Mouse (Mus musculus): Measurements from ENCODE around the gene Creb1.
A peak's percentile ranks its signal among the peaks of the same experiment; 100 is the strongest.

Creb1 gene

DNA sequence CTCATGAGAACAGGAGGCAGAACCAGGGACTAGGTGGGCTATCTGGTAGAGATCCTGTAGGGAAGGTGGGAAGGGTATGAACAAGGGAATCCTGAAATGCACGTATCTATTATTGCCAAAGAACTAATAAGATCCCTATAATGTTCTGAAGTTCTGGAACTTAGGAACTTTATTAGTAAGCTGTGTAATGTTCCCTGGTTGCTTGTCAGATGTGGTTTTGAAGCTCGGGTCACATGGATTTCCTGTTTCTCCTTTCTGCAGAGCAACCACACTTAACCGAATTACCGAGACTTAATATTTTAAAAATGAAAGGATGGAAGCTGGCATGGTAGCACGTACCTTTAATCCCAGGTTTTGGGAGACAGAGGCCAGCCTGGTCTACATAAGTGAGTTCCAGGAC, 70.9 kb downstream of the Creb1 start:
- Histone ChIP-seq H3K36me3 (ENCODE audit: insufficient read depth, low read length) (peaks cover 55% of the 10 kb centered on the region), H3K27me3 (ENCODE audit: insufficient read depth, low read length) (no peaks in the 10 kb centered on the region), H3K9me3 (ENCODE audit: low read length) (no peaks in the 10 kb centered on the region), H3K4me3 (replicated peaks; ENCODE audit: low read length) (no peak overlapping the region), H3K4me1 (replicated peaks; ENCODE audit: low read depth, low read length) (no peaks in the 10 kb centered on the region)
- TF ChIP-seq CTCF (conservative IDR thresholded peaks at IDR 0.05; ENCODE audit: low read length) (no peak), NANOG (IDR thresholded peaks at IDR 0.05; ENCODE audit: borderline replicate concordance, low read length) (no peak), POU5F1 (IDR thresholded peaks at IDR 0.05; ENCODE audit: borderline replicate concordance, low read length) (no peak)

DNA sequence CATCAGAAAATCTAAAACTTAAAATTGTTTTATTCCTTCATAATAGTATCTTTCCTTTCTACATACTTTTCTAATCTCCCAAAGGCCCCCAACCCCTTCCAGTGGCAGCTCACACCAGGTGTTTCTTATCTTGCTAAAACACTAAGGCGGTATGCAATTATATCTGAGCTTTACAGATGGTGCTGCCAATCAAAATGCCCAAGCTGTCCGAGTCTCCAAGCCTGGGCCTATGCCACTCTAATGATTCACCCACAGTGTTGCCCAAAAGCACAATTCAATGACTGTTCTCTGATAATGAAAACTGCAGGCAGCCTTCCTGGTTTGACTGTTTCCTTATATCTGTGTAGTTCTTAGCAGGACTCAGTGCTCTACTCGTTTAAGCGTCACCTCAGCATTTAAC, 76.7 kb downstream of the Creb1 start:
- no peaks in the 10 kb centered on the region for H3K9me3 ChIP-seq (ENCODE audit: low read length)
- TF ChIP-seq POU5F1 (IDR thresholded peaks at IDR 0.05; ENCODE audit: borderline replicate concordance, low read length) (no peak), CTCF (conservative IDR thresholded peaks at IDR 0.05; ENCODE audit: low read length) (no peak), NANOG (IDR thresholded peaks at IDR 0.05; ENCODE audit: borderline replicate concordance, low read length) (no peak)
- H3K4me3 ChIP-seq (replicated peaks; ENCODE audit: low read length) = no peak overlapping the region

GRCm38 (mm10) chr1:64609976-64610375, 77.5 kb downstream of the Creb1 start:
- Histone ChIP-seq H3K4me1 (replicated peaks; ENCODE audit: low read depth, low read length) (peaks cover 10% of the 10 kb centered on the region; the same call in 1 of the 2 replicates), H3K9me3 (ENCODE audit: low read length) (no peaks in the 10 kb centered on the region), H3K36me3 (ENCODE audit: insufficient read depth, low read length) (peaks cover 83% of the 10 kb centered on the region), H3K27me3 (ENCODE audit: insufficient read depth, low read length) (no peaks in the 10 kb centered on the region), H3K4me3 (replicated peaks; ENCODE audit: low read length) (no peak overlapping the region)
- TF ChIP-seq CTCF (conservative IDR thresholded peaks at IDR 0.05; ENCODE audit: low read length) (no peak), POU5F1 (IDR thresholded peaks at IDR 0.05; ENCODE audit: borderline replicate concordance, low read length) (no peak), NANOG (IDR thresholded peaks at IDR 0.05; ENCODE audit: borderline replicate concordance, low read length) (no peak)

More for the DNA sequence above, 76.7 kb downstream of the Creb1 start:
- H3K27me3 ChIP-seq (ENCODE audit: insufficient read depth, low read length) = no peaks in the 10 kb centered on the region
- H3K36me3 ChIP-seq (ENCODE audit: insufficient read depth, low read length) = peaks cover 82% of the 10 kb centered on the region
- H3K4me1 ChIP-seq (replicated peaks; ENCODE audit: low read depth, low read length) = peaks cover 8% of the 10 kb centered on the region; the same call in 1 of the 2 replicates

DNA sequence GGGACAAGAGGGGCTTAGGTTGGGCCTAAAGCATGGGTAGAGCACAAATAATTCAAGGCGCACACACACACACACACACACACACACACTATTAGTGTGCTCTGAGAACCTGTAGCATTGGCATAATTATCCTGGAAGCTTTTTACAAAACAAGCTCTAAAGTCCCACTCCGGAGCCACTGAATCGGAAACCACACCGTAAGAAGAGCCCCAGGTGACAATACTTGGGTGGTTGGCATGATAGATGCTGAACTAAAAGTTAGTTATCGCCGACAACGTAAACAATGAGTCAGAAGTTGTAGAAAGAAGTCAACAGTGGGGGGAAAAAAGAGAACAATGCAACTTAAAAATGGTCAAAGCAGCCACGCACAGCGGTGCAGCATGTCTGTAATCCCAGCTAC, 81.9 kb downstream of the Creb1 start:
- TF ChIP-seq CTCF (conservative IDR thresholded peaks at IDR 0.05; ENCODE audit: low read length) = no peak
- no peak overlapping the region for H3K4me3 ChIP-seq (replicated peaks; ENCODE audit: low read length)
- H3K4me1 ChIP-seq (replicated peaks; ENCODE audit: low read depth, low read length) = peaks cover 35% of the 10 kb centered on the region
- H3K36me3 ChIP-seq (ENCODE audit: insufficient read depth, low read length) = peaks cover 53% of the 10 kb centered on the region
- H3K9me3 ChIP-seq (ENCODE audit: low read length) = no peaks in the 10 kb centered on the region
- no peaks in the 10 kb centered on the region for H3K27me3 ChIP-seq (ENCODE audit: insufficient read depth, low read length)

GRCm38 (mm10) chr1:64614801-64615345, 82.4 kb downstream of the Creb1 start:
- no peak for TF ChIP-seq POU5F1 (IDR thresholded peaks at IDR 0.05; ENCODE audit: borderline replicate concordance, low read length)
- no peak for TF ChIP-seq NANOG (IDR thresholded peaks at IDR 0.05; ENCODE audit: borderline replicate concordance, low read length)
- TF ChIP-seq CTCF (conservative IDR thresholded peaks at IDR 0.05; ENCODE audit: low read length) = no peak
- Histone ChIP-seq H3K4me3 (replicated peaks; ENCODE audit: low read length) (no peak overlapping the region), H3K9me3 (ENCODE audit: low read length) (no peaks in the 10 kb centered on the region), H3K27me3 (ENCODE audit: insufficient read depth, low read length) (no peaks in the 10 kb centered on the region), H3K36me3 (ENCODE audit: insufficient read depth, low read length) (peaks cover 48% of the 10 kb centered on the region), H3K4me1 (replicated peaks; ENCODE audit: low read depth, low read length) (peaks cover 35% of the 10 kb centered on the region)

DNA sequence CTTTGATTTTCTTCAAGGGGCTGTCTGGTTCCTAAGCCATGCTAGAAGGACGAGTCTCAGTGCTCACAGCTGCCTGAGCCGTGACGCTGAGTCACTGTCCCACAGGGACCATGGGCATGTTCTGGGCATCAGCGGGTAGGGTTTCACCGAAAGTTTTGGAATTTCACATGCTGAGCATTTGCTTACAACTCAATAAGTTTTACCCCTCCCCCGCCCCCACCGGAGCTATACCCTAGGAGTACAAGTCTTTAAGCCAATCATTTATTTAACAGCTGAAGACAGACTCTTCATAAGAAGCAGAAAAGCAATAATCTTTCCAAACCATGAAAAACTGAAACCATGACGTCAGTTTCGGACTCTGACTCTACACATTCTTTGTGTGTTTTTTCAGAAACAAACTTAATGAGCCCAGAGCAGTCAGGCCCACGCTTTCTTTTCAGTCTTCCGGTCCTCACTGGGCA, 83.1 kb downstream of the Creb1 start:
- TF ChIP-seq POU5F1 (IDR thresholded peaks at IDR 0.05; ENCODE audit: borderline replicate concordance, low read length) (no peak), NANOG (IDR thresholded peaks at IDR 0.05; ENCODE audit: borderline replicate concordance, low read length) (no peak), CTCF (conservative IDR thresholded peaks at IDR 0.05; ENCODE audit: low read length) (no peak)
- Histone ChIP-seq H3K4me1 (replicated peaks; ENCODE audit: low read depth, low read length) (peaks cover 30% of the 10 kb centered on the region), H3K4me3 (replicated peaks; ENCODE audit: low read length) (no peak overlapping the region), H3K36me3 (ENCODE audit: insufficient read depth, low read length) (peaks cover 41% of the 10 kb centered on the region), H3K27me3 (ENCODE audit: insufficient read depth, low read length) (no peaks in the 10 kb centered on the region), H3K9me3 (ENCODE audit: low read length) (no peaks in the 10 kb centered on the region)

DNA sequence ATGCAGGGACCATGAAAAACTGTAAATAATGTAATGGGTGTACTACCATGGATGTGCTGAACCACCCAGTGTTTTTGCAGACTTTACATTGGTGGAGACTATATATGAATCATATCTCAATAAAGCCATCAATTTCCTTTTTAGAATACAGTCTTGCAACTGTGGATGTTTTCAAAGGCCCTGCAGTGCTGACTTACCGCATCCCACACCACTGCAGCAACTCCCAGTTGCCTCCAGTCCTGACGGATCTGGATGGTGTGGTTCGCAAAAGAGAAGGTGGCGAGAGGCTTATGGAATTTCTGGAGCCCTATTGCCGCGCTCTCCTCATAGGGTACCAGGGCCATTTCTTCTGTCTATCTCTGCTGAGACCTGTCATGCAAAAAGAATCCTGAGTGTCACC, 83.6 kb downstream of the Creb1 start:
- TF ChIP-seq CTCF (conservative IDR thresholded peaks at IDR 0.05; ENCODE audit: low read length) = no peak
- H3K9me3 ChIP-seq (ENCODE audit: low read length) = no peaks in the 10 kb centered on the region

GRCm38 (mm10) chr1:64616531-64616880, 84.1 kb downstream of the Creb1 start:
- H3K36me3 ChIP-seq (ENCODE audit: insufficient read depth, low read length) = peaks cover 36% of the 10 kb centered on the region
- H3K4me3 ChIP-seq (replicated peaks; ENCODE audit: low read length) = peak overlapping the region; percentile 95
- peaks cover 27% of the 10 kb centered on the region for H3K4me1 ChIP-seq (replicated peaks; ENCODE audit: low read depth, low read length)
- H3K9me3 ChIP-seq (ENCODE audit: low read length) = no peaks in the 10 kb centered on the region
- no peak for TF ChIP-seq NANOG (IDR thresholded peaks at IDR 0.05; ENCODE audit: borderline replicate concordance, low read length)
- TF ChIP-seq CTCF (conservative IDR thresholded peaks at IDR 0.05; ENCODE audit: low read length) = no peak
- no peak for TF ChIP-seq POU5F1 (IDR thresholded peaks at IDR 0.05; ENCODE audit: borderline replicate concordance, low read length)
- H3K27me3 ChIP-seq (ENCODE audit: insufficient read depth, low read length) = no peaks in the 10 kb centered on the region

More for the DNA sequence above, 83.6 kb downstream of the Creb1 start:
- Histone ChIP-seq H3K27me3 (ENCODE audit: insufficient read depth, low read length) (no peaks in the 10 kb centered on the region), H3K4me3 (replicated peaks; ENCODE audit: low read length) (peak overlapping the region; percentile 95), H3K4me1 (replicated peaks; ENCODE audit: low read depth, low read length) (peaks cover 30% of the 10 kb centered on the region), H3K36me3 (ENCODE audit: insufficient read depth, low read length) (peaks cover 38% of the 10 kb centered on the region)

Measured in E14TG2a.4 (cell line).